Mouse (Mus musculus) erythroblast, embryonic 14.5 days (primary cell): ENCODE results near the gene Tnfaip6. TPM values are rescaled to one million over a fixed set of nuclear protein-coding genes. Genes with fewer than 3 reads are reported as not detected.
"Not testable (repeated sequence)": the region's sequence is repeated elsewhere in the genome, so short reads cannot be mapped to it uniquely, and the experiment has no call there.

Experiments
- H3K27me3 ChIP-seq: 2 replicates; pipeline ENCODE4 v1.6.1; 2012; ENCODE audit warnings: inconsistent platforms; ENCODE audit not compliant: control insufficient read depth
- H3K36me3 ChIP-seq: 2 replicates; pipeline ENCODE4 v1.6.1; 2012; ENCODE audit warnings: mild to moderate bottlenecking, inconsistent platforms; ENCODE audit not compliant: control insufficient read depth
- H3K4me1 ChIP-seq: 2 replicates; pipeline ENCODE4 v1.6.1; 2012; ENCODE audit warnings: inconsistent platforms; ENCODE audit not compliant: control insufficient read depth
- H3K4me3 ChIP-seq: replicated peaks from 2 replicates; pipeline ENCODE3; 2012; ENCODE audit warnings: moderate library complexity, mild to moderate bottlenecking, inconsistent platforms
- H3K9me3 ChIP-seq: 2 replicates; pipeline ENCODE4 v1.6.1; 2012; ENCODE audit warnings: low read length, inconsistent platforms, mixed read lengths; ENCODE audit not compliant: control insufficient read depth
- GATA1 ChIP-seq: IDR thresholded peaks from 2 replicates; pipeline ENCODE4 v1.6.1; 2012; ENCODE audit warnings: low read length, inconsistent platforms, mixed read lengths
- TAL1 ChIP-seq: IDR thresholded peaks from 3 replicates; pipeline ENCODE4 v1.6.1; 2012; ENCODE audit warnings: low read length, inconsistent platforms, mixed read lengths
- polyA plus RNA-seq: library from polyadenylated mRNA; stranded (reverse); fragments of >175 nt; gene quantifications from 2 replicates; pipeline ENCODE4 v1.2.3, GENCODE M21; 2012

Gene Tnfaip6
- polyA plus RNA-seq, result not detected in 2 replicates

DNA sequence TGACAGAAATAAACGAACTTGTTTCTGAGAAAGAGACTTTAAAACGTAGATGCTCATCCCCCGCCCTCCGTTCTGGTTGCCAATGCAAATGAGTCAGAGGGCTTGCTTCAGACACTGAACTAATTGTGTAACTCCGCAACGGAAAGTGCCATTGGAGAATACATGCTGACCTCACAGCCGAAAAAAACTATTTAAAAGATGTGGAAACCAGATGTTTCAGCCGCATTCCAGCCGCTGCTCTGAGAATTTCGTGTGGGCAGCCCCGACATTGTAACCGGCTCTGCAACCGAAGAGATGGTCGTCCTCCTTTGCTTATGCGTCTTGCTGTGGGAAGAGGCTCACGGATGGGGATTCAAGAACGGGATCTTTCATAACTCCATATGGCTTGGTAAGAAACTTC, at the start of gene Tnfaip6:
TSS of gene Tnfaip6 (plus strand) at position 128 of the 400 bp plus-strand sequence.
- Histone ChIP-seq H3K36me3 (no peaks in the 10 kb centered on the region), H3K4me1 (no peaks in the 10 kb centered on the region), H3K27me3 (peaks cover 31% of the 10 kb centered on the region), H3K4me3 (no peak within 1 kb of the TSS), H3K9me3 (no peaks in the 10 kb centered on the region)
- TF ChIP-seq TAL1 (no peak), GATA1 (no peak)

DNA sequence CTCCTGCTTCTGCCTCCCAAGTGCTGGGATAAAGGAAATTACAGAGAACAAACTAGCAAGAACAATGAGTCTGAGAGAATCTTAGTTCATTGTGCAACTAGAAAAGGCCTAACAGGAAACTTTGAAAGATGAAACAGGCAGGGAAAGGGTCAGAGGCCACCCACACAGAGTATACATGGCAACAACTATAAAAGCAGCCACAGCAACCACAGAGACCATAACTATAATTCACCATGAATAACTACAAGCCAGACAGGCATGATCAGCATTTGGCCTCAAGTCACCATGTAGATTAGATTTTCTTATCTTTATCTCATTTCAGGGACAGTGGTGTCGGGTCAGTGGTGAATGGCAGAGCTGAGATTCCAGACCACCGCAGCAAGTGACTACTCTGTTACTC, 48.2 kb upstream of the Tnfaip6 start:
- no peaks in the 10 kb centered on the region for H3K9me3 ChIP-seq
- H3K4me1 ChIP-seq, result no peaks in the 10 kb centered on the region
- no peaks in the 10 kb centered on the region for H3K36me3 ChIP-seq
- TF ChIP-seq GATA1 (no peak), TAL1 (no peak)
- H3K27me3 ChIP-seq, result no peaks in the 10 kb centered on the region
- no peak overlapping the region for H3K4me3 ChIP-seq

DNA sequence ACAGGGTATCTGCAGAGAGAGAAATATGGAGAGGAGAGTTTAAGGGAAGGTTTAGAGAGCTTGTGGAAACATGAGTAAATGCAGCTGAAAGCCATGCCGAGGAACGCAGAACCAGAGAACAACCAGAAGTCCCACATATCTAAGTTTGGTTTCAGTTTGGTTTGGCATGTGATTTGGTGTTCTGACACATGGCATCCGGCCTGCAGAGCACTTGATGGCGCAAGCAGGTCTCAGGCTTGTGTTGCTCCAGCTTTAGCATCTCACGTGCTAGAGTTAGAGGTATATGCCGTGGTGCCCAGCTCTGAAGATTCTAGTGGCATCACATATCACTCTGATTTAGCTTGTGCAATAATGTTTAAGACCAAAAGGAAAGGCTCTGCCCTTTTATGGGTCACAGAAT, 46.4 kb upstream of the Tnfaip6 start:
- Histone ChIP-seq H3K27me3 (no peaks in the 10 kb centered on the region), H3K4me3 (no peak overlapping the region), H3K9me3 (no peaks in the 10 kb centered on the region), H3K4me1 (no peaks in the 10 kb centered on the region), H3K36me3 (no peaks in the 10 kb centered on the region)
- TF ChIP-seq GATA1 (no peak), TAL1 (no peak)

DNA sequence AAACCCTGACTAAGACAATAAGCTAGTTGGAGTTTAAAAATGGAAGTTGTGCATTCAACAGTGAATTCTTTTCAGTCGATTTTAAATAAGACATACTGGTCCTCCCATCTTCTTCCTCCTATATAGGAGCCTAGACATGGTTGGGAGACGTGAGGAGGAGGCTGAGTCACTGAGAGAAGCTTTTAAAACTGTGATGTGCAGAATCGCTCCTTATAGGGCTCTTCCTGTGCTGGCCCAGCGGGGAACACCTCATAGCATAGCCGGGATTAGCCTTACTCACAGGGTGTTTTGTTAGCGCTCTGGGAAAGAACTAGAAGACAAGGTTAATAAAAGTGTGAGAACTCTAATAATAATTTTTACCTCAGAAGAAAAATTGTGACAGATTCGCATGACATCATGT, 37.8 kb upstream of the Tnfaip6 start:
- Histone ChIP-seq H3K4me3 (no peak overlapping the region), H3K4me1 (no peaks in the 10 kb centered on the region), H3K27me3 (no peaks in the 10 kb centered on the region), H3K36me3 (no peaks in the 10 kb centered on the region), H3K9me3 (no peaks in the 10 kb centered on the region)
- TF ChIP-seq TAL1 (no peak), GATA1 (no peak)

DNA sequence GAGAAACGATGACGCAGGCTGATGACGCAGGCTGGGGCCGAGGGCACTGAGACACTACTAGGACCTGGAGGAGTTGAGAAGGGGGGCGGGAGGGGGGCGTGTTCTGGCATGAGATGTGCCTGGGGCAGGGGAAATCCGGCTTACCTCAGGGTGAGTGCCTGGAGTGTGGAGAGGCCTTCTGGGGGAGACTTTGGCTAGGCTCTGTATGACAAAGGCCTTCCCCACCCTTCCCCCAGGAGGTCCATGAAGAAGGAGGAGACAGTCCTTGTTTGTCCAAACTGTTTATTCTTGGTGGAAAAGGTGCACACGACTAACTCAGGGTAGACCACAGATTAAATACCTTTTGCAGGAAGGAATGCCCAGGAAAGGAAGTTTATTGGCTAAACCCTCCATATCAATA, 36.3 kb upstream of the Tnfaip6 start:
- Histone ChIP-seq H3K4me1 (no peaks in the 10 kb centered on the region), H3K36me3 (no peaks in the 10 kb centered on the region)

DNA sequence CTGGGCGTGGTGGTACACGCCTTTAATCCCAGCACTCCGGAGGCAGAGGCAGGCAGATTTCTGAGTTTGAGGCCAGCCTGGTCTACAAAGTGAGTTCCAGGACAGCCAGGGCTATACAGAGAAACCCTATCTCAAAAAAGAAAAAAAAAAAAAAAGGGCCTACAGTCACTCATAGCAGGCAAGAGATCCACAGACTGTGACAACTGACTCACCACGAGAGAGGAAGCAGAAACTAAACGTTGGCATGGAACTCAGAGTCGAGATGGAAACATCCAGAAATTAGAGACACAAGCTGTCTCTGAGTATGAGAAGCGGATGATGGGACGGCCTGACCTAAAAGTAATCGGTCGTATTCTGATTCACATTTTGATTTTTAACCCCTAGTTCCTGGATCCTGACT, 35.5 kb upstream of the Tnfaip6 start:
- H3K36me3 ChIP-seq, H3K4me3 ChIP-seq, H3K9me3 ChIP-seq, H3K27me3 ChIP-seq, H3K4me1 ChIP-seq: not testable (repeated sequence)

More for the DNA sequence above, 36.3 kb upstream of the Tnfaip6 start:
- no peaks in the 10 kb centered on the region for H3K9me3 ChIP-seq
- no peak overlapping the region for H3K4me3 ChIP-seq
- no peaks in the 10 kb centered on the region for H3K27me3 ChIP-seq
- TF ChIP-seq TAL1 (no peak), GATA1 (no peak)

DNA sequence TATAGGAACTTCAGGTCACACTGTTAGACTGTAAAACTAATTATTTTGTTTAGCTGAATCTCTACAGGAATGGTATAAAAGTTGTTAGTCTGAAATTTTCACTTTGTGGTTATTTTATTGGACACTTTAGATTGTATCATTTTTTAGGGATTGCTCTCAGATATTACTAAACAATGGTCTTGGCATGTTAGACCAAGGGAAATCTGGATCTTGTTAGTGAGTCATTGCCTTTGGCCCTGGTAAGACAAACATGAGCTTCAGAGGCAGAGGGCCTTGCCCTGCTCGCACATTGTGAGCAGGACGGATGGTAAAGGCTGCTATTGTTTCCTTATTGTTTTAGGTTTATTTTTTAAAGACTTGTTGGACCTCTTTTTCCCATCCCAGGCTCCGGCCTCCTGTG, 31.4 kb upstream of the Tnfaip6 start:
- no peaks in the 10 kb centered on the region for H3K36me3 ChIP-seq
- no peak overlapping the region for H3K4me3 ChIP-seq
- H3K4me1 ChIP-seq, result no peaks in the 10 kb centered on the region
- H3K9me3 ChIP-seq, result no peaks in the 10 kb centered on the region
- no peak for TF ChIP-seq TAL1
- TF ChIP-seq GATA1, result no peak
- H3K27me3 ChIP-seq, result no peaks in the 10 kb centered on the region

DNA sequence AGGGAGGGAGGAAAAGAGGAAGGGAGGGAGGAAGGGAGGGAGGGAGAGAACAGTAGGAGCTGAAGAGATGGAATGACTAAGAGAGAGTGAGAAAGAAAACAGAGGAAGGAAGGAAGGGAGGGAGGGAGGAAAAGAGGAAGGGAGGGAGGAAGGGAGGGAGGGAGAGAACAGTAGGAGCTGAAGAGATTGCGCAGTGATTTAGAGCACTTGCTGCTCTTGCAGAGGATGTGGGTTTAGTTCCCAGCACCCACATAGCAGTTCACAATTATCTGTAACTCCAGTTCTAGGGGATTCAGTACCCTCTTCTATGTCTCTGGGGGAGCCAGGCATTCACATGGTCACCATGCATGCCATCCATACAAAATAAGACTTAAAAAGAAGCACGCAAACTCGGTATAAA, 26.0 kb upstream of the Tnfaip6 start:
- not testable (repeated sequence) for H3K9me3 ChIP-seq, H3K36me3 ChIP-seq, H3K4me3 ChIP-seq, H3K27me3 ChIP-seq, H3K4me1 ChIP-seq

DNA sequence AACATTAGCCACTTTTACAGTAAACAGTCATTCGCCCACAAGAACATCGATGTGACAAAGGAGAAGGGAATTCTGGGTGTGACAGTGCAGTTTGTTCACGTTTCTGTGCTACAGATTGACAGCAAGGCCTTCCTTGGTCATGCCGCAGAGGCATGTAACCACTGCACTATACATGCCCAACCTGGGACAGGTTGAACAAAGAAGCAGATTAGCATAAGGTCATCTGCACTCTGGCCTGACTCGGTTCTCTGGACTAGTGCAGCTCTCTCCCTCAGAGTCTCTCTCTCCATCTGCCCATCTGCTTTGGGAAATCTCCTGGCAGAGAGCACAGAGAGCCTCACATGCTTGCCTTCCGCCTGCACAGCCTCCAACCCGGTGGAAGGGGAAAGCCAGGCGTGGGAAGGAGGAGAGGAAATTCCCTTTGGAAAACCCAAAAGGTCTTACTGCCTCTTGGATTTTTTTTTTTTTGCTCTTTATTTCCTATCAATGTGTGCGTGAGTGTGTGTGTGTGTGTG, 24.4 kb upstream of the Tnfaip6 start:
- no peak for TF ChIP-seq TAL1
- TF ChIP-seq GATA1, result no peak
- H3K36me3 ChIP-seq, result no peaks in the 10 kb centered on the region
- H3K27me3 ChIP-seq, result no peaks in the 10 kb centered on the region
- no peaks in the 10 kb centered on the region for H3K4me1 ChIP-seq
- no peaks in the 10 kb centered on the region for H3K9me3 ChIP-seq
- no peak overlapping the region for H3K4me3 ChIP-seq

DNA sequence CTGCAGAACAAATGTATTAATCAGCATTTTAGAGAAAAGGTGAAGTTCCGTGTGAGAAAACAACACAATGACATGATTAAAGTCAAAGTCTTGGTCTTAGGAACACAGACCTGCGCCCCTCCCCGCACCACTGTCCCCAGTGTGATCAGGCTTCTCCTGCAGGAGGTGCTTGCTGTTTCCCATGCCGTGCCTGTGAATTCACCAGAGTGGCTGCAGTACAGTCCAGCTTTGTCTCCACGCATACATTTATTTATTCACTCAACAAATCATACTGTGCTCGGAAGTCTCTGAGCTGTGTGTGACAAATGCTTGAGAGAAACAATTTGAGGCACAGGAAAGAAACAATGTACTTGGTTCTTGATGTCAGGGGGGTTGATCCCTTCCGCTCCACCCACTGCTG, 21.4 kb upstream of the Tnfaip6 start:
- Histone ChIP-seq H3K4me3 (no peak overlapping the region), H3K9me3 (no peaks in the 10 kb centered on the region), H3K4me1 (no peaks in the 10 kb centered on the region), H3K27me3 (no peaks in the 10 kb centered on the region), H3K36me3 (no peaks in the 10 kb centered on the region)
- TF ChIP-seq TAL1 (no peak), GATA1 (no peak)
